Mouse (Mus musculus): ENCODE measurements around the gene Insc. TPM values are rescaled to one million over a fixed set of nuclear protein-coding genes. Genes with fewer than 3 reads are reported as not detected.
A peak's percentile ranks its signal among the peaks of the same experiment; 100 is the strongest.

Insc gene
- polyA plus RNA-seq, 1 experiment = 2.3 TPM

- DNase-seq (ENCODE audit: low read depth) = peak; percentile 43
- no peak for TF ChIP-seq POLR2A (IDR thresholded peaks at IDR 0.05; ENCODE audit: borderline replicate concordance, extremely low read depth, insufficient read depth, insufficient read length, poor library complexity, severe bottlenecking)
- TF ChIP-seq CTCF (IDR thresholded peaks at IDR 0.05; ENCODE audit: borderline replicate concordance, extremely low read depth, insufficient read depth, insufficient read length) = no peak
These were observed 140.1 kb downstream of the Insc start for GRCm38 (mm10) chr7:114883602-114884001.

- peak; percentile 91 for DNase-seq (ENCODE audit: low read depth)
- TF ChIP-seq POLR2A (IDR thresholded peaks at IDR 0.05; ENCODE audit: borderline replicate concordance, extremely low read depth, insufficient read depth, insufficient read length, poor library complexity, severe bottlenecking) (no peak), CTCF (IDR thresholded peaks at IDR 0.05; ENCODE audit: borderline replicate concordance, extremely low read depth, insufficient read depth, insufficient read length) (no peak)
These were observed 143.4 kb downstream of the Insc start for GRCm38 (mm10) chr7:114886933-114887332.

GRCm38 (mm10) chr7:114890215-114890614 lies 146.7 kb downstream of the Insc start:
- no peak for TF ChIP-seq CTCF (IDR thresholded peaks at IDR 0.05; ENCODE audit: borderline replicate concordance, extremely low read depth, insufficient read depth, insufficient read length)
- no peak for TF ChIP-seq POLR2A (IDR thresholded peaks at IDR 0.05; ENCODE audit: borderline replicate concordance, extremely low read depth, insufficient read depth, insufficient read length, poor library complexity, severe bottlenecking)
- DNase-seq (ENCODE audit: low read depth) = no peak

- peak; percentile 98 for DNase-seq (ENCODE audit: low read depth)
- no peak for TF ChIP-seq CTCF (IDR thresholded peaks at IDR 0.05; ENCODE audit: borderline replicate concordance, extremely low read depth, insufficient read depth, insufficient read length)
- no peak for TF ChIP-seq POLR2A (IDR thresholded peaks at IDR 0.05; ENCODE audit: borderline replicate concordance, extremely low read depth, insufficient read depth, insufficient read length, poor library complexity, severe bottlenecking)
These were observed 149.2 kb downstream of the Insc start for GRCm38 (mm10) chr7:114892618-114893257.

GRCm38 (mm10) chr7:114893889-114894288 lies 150.4 kb downstream of the Insc start:
- DNase-seq (ENCODE audit: low read depth) = no peak
- no peak for TF ChIP-seq POLR2A (IDR thresholded peaks at IDR 0.05; ENCODE audit: borderline replicate concordance, extremely low read depth, insufficient read depth, insufficient read length, poor library complexity, severe bottlenecking)
- TF ChIP-seq CTCF (IDR thresholded peaks at IDR 0.05; ENCODE audit: borderline replicate concordance, extremely low read depth, insufficient read depth, insufficient read length) = no peak

GRCm38 (mm10) chr7:114896966-114897697 lies 153.6 kb downstream of the Insc start:
- TF ChIP-seq POLR2A (IDR thresholded peaks at IDR 0.05; ENCODE audit: borderline replicate concordance, extremely low read depth, insufficient read depth, insufficient read length, poor library complexity, severe bottlenecking) = no peak
- no peak for TF ChIP-seq CTCF (IDR thresholded peaks at IDR 0.05; ENCODE audit: borderline replicate concordance, extremely low read depth, insufficient read depth, insufficient read length)
- peak; percentile 84 for DNase-seq (ENCODE audit: low read depth)

Other genes with a start within 250 kb of the Insc start
- 0.49 and 0.66 TPM in 2 replicates for gene Cyp2r1, start 180.7 kb upstream of the Insc start, polyA plus RNA-seq (2012; rRNA removed)
- gene Calca, start 107.3 kb upstream of the Insc start, polyA plus RNA-seq (2012; rRNA removed) = 6.7 and 11.1 TPM in 2 replicates
- 0.33 and 0.77 TPM in 2 replicates for gene Calcb, start 25.1 kb upstream of the Insc start, polyA plus RNA-seq (2012; rRNA removed)

Measured in brain, embryonic 14.5 days (tissue).